Mouse (Mus musculus) ovary, adult 18-20 months (tissue): ENCODE measurements around the gene Olfr1340.

Source experiments
- DNase-seq: peaks from one replicate; pipeline ENCODE4 v3.0.0; 2022; ENCODE audit warnings: low spot score, mixed read lengths

Gene Olfr1340

GRCm38 (mm10) chr4:118719838-118720237 is at the start of gene Olfr1340:
TSS of gene Olfr1340 (plus strand) at chr4:118720138.
- no peak for DNase-seq

GRCm38 (mm10) chr4:118687086-118687485 is 32.9 kb upstream of the Olfr1340 start:
- DNase-seq, result no peak

GRCm38 (mm10) chr4:118692412-118692973 is 27.4 kb upstream of the Olfr1340 start, which contains the start of gene Olfr1342:
TSS of gene Olfr1342 (minus strand) at chr4:118692756.
- DNase-seq, result no peak

- DNase-seq, result no peak
Observed at GRCm38 (mm10) chr4:118693812-118694211, 26.1 kb upstream of the Olfr1340 start.

GRCm38 (mm10) chr4:118703223-118703622 is 16.7 kb upstream of the Olfr1340 start, which contains the start of gene Olfr1341:
TSS of gene Olfr1341 (plus strand) at chr4:118703523.
- no peak for DNase-seq

GRCm38 (mm10) chr4:118708086-118708485 is 11.9 kb upstream of the Olfr1340 start:
- no peak for DNase-seq

GRCm38 (mm10) chr4:118711656-118712055 is 8.3 kb upstream of the Olfr1340 start:
- DNase-seq, result no peak

GRCm38 (mm10) chr4:118721742-118722483 is 2.0 kb downstream of the Olfr1340 start:
- DNase-seq, result no peak

GRCm38 (mm10) chr4:118731875-118732274 is 11.9 kb downstream of the Olfr1340 start, which contains the start of gene Olfr1339:
TSS of gene Olfr1339 (plus strand) at chr4:118732175.
- DNase-seq, result no peak

GRCm38 (mm10) chr4:118739574-118739973 is 19.6 kb downstream of the Olfr1340 start:
- no peak for DNase-seq

GRCm38 (mm10) chr4:118740988-118741698 is 21.2 kb downstream of the Olfr1340 start:
- DNase-seq, result no peak

GRCm38 (mm10) chr4:118741881-118742280 is 21.9 kb downstream of the Olfr1340 start:
- DNase-seq, result no peak

GRCm38 (mm10) chr4:118758637-118759036 is 38.7 kb downstream of the Olfr1340 start, which contains the start of gene Olfr1338:
TSS of gene Olfr1338 (minus strand) at chr4:118758737.
- DNase-seq, result no peak
